Mouse (Mus musculus) forebrain, embryonic 15.5 days (tissue): ENCODE measurements around the gene Tmem196. TPM values are rescaled to one million over a fixed set of nuclear protein-coding genes. Genes with fewer than 3 reads are reported as not detected.
"Not testable (repeated sequence)": the region's sequence is repeated elsewhere in the genome, so short reads cannot be mapped to it uniquely, and the experiment has no call there.

Experiments used
- ATAC-seq: fragments of 200-750 bp; cut with Nextera tagmentation; replicated peaks from 2 replicates; pipeline ENCODE4 v1.8.0; 2017; ENCODE audit warnings: mild to moderate bottlenecking, moderate TSS enrichment, moderate library complexity
- H3K27ac ChIP-seq: fragments of 300-500 bp; sonication (generic); replicated peaks from 2 replicates; pipeline ENCODE4 v1.5.1; 2015; ENCODE audit warnings: mild to moderate bottlenecking, inconsistent platforms
- H3K27me3 ChIP-seq: fragments of 300-500 bp; sonication (generic); 2 replicates; pipeline ENCODE4 v1.6.1; 2015; ENCODE audit warnings: inconsistent platforms
- H3K36me3 ChIP-seq: fragments of 300-500 bp; sonication (generic); 2 replicates; pipeline ENCODE4 v1.6.1; 2015; ENCODE audit warnings: mild to moderate bottlenecking, inconsistent platforms
- H3K4me1 ChIP-seq: fragments of 300-500 bp; sonication (generic); 2 replicates; pipeline ENCODE4 v1.6.1; 2015; ENCODE audit warnings: inconsistent platforms
- H3K4me2 ChIP-seq: fragments of 300-500 bp; sonication (generic); replicated peaks from 2 replicates; pipeline ENCODE4 v1.6.1; 2015; ENCODE audit warnings: mild to moderate bottlenecking, inconsistent platforms
- H3K4me3 ChIP-seq: fragments of 300-500 bp; sonication (generic); 2 replicates; pipeline ENCODE4 v1.5.1; 2015; ENCODE audit warnings: mild to moderate bottlenecking, inconsistent platforms
- H3K9ac ChIP-seq: fragments of 300-500 bp; sonication (generic); replicated peaks from 2 replicates; pipeline ENCODE4 v1.6.1; 2015; ENCODE audit warnings: mild to moderate bottlenecking, inconsistent platforms
- H3K9me3 ChIP-seq: fragments of 300-500 bp; sonication (generic); 2 replicates; pipeline ENCODE4 v1.6.1; 2016; ENCODE audit warnings: inconsistent platforms
- WGBS: fragments of 180-500 bp; shearing (Covaris S2); methylation state at CpG from one replicate; pipeline ENCODE4 v1.1.7; 2015; ENCODE audit warnings: mixed read lengths; 5-methylcytosine and 5-hydroxymethylcytosine counted together
- polyA plus RNA-seq: library from polyadenylated mRNA; unstranded; fragments of >200 nt; fragmentation: Nextera tagmentation; extraction: Ambion mirVana; gene quantifications from 2 replicates; pipeline ENCODE4 v1.2.1, GENCODE M21; 2015

The Tmem196 gene
- polyA plus RNA-seq = 5.9 and 7.1 TPM in 2 replicates

DNA sequence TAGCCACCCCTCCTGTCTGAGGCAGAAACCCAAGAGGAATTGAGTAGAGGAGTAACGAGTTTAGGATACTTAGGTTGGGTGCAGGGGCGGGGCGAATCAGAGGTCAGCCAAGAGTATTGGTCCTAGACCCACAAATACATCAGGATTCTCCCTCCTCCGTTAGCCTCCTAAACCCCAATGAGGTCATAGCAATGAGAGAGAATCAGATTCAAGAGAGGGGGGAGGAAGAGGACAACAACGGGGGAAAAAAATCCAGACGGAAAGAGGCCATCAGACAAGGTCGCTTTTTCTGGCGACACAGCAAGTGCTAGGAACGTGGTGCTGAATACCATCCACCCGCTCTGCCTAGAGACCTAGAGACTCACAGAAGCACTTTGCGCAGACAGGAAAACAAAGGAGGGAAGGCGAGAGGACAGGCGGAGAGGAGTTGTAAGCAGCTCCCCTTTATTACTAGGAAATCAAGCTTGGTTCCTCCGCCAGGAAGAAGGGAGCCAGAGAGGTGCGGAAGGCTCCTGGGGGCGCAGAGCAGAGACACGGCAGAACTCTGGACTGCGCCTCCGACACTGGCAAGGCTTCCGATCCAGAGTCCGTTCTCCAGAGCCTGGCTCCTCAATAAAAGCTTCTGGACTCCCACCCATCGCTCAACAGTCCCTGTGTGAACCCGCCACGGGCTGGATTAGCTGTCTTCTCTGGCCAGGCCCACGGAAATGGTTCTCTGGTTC is at the start of gene Tmem196:
TSS of gene Tmem196 (plus strand) at position 234 of the 722 bp plus-strand sequence.
- peaks cover 5% of the 10 kb centered on the region for H3K4me1 ChIP-seq
- H3K4me3 ChIP-seq = peak within 1 kb of the TSS; percentile 54
- peak; percentile 88 for ATAC-seq
- H3K9me3 ChIP-seq = no peaks in the 10 kb centered on the region
- WGBS = 2% methylated on average over 25 of the region's 25 CpGs
- H3K27me3 ChIP-seq = no peaks in the 10 kb centered on the region
- H3K27ac ChIP-seq = peak within 1 kb of the TSS; percentile 60
- peak within 1 kb of the TSS; percentile 63 for H3K9ac ChIP-seq
- peak within 1 kb of the TSS; percentile 91 for H3K4me2 ChIP-seq
- no peaks in the 10 kb centered on the region for H3K36me3 ChIP-seq

DNA sequence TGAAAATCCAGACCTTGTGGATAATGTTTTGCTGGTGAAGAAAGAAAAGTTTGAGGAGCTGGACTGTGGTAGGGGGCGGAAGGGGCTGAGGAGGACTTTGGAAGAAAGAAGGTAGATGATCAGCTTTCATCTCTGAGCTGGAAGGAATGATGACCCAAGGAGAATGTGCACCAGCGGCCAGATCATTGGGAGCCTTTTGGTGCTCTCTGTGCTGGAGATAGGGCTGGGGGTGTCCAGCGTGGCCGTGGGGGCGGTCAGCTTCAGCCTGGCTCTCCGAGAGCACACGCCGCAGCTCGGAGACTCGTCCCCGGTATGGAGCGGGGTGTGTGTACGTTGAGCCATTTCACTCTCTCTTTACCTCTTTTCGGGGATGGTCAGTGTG is 680 bp downstream of the Tmem196 start:
- no peaks in the 10 kb centered on the region for H3K36me3 ChIP-seq
- peak; percentile 87 for ATAC-seq
- 2% methylated on average over 14 of the region's 14 CpGs for WGBS
- H3K9ac ChIP-seq = peak overlapping the region; percentile 63
- peak overlapping the region; percentile 91 for H3K4me2 ChIP-seq
- peak overlapping the region; percentile 54 for H3K4me3 ChIP-seq
- H3K4me1 ChIP-seq = peaks cover 5% of the 10 kb centered on the region
- no peaks in the 10 kb centered on the region for H3K9me3 ChIP-seq
- no peaks in the 10 kb centered on the region for H3K27me3 ChIP-seq
- peak overlapping the region; percentile 60 for H3K27ac ChIP-seq

- H3K4me3 ChIP-seq = no peak overlapping the region
- H3K27me3 ChIP-seq = no peaks in the 10 kb centered on the region
- WGBS = 62% methylated on average over 3 of the region's 3 CpGs
- H3K36me3 ChIP-seq = no peaks in the 10 kb centered on the region
- no peak overlapping the region for H3K9ac ChIP-seq
- no peaks in the 10 kb centered on the region for H3K9me3 ChIP-seq
- no peak for ATAC-seq
- 0 out of 2 replicates have a peak, but pooled peaks cover 5% of the 10 kb centered on the region for H3K4me1 ChIP-seq
- H3K4me2 ChIP-seq = no peak overlapping the region
- no peak overlapping the region for H3K27ac ChIP-seq
Observed at GRCm38 (mm10) chr12:119957041-119957440, 11.4 kb downstream of the Tmem196 start.

DNA sequence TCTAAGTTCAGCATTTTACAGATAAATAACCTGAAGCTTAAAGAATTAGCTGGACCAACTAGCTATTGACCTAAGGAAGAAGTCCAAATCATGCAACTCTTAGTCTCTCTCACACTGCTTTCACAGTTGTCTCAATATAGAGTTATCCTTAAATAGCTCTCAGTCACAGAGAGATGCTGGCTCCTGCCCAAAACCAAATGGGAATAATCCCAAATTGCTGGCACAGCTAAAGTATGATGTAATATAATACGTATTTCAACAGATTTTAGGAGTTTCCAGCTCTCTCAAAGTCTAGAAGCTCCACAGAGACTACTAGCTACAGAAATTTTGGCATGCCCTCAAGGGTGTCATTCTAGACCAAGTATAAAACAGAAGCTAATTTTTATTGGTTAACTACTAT is 15.1 kb downstream of the Tmem196 start:
- no peak overlapping the region for H3K4me3 ChIP-seq
- no peak overlapping the region for H3K4me2 ChIP-seq
- H3K27me3 ChIP-seq = no peaks in the 10 kb centered on the region
- H3K36me3 ChIP-seq = no peaks in the 10 kb centered on the region
- peak; percentile 66; the same call in 1 of the 2 replicates for ATAC-seq
- no peak overlapping the region for H3K27ac ChIP-seq
- no peaks in the 10 kb centered on the region for H3K9me3 ChIP-seq
- 0 out of 2 replicates have a peak, but pooled peaks cover 5% of the 10 kb centered on the region for H3K4me1 ChIP-seq
- WGBS = 26% methylated on average over 1 of the region's 1 CpGs
- H3K9ac ChIP-seq = no peak overlapping the region

- Histone ChIP-seq H3K4me3 (no peak overlapping the region), H3K27me3 (no peaks in the 10 kb centered on the region), H3K9me3 (no peaks in the 10 kb centered on the region), H3K4me2 (no peak overlapping the region), H3K27ac (no peak overlapping the region), H3K36me3 (no peaks in the 10 kb centered on the region), H3K9ac (no peak overlapping the region), H3K4me1 (0 out of 2 replicates have a peak, but pooled peaks cover 2% of the 10 kb centered on the region)
- ATAC-seq = no peak
Observed at GRCm38 (mm10) chr12:119965373-119965772, 19.8 kb downstream of the Tmem196 start.

DNA sequence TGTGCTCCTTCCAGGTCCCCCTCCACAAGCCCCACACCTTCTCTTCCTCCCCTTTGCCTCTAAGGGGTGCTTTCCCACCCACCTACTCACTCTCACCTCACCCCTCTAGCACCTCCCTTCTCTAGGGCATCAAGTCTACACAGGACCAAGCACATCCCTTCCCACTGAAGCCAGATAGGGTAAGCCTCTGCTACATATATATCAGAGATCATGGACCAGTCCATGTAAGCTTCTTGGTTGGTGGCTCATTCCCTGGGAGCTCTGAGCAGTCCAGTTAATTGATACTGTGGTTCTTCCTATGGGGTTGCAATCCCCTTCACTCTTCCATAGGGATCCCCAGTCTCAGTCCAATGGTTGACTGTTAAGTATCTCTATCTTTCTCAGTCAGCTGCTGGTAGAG is 24.4 kb downstream of the Tmem196 start:
- Histone ChIP-seq H3K27ac (no peak overlapping the region), H3K9ac (no peak overlapping the region), H3K9me3 (no peaks in the 10 kb centered on the region), H3K4me3 (no peak overlapping the region), H3K4me2 (no peak overlapping the region), H3K27me3 (no peaks in the 10 kb centered on the region), H3K36me3 (no peaks in the 10 kb centered on the region), H3K4me1 (no peaks in the 10 kb centered on the region)
- no peak for ATAC-seq

- Histone ChIP-seq H3K4me1 (no peaks in the 10 kb centered on the region), H3K36me3 (no peaks in the 10 kb centered on the region), H3K27ac (no peak overlapping the region), H3K4me3 (no peak overlapping the region), H3K27me3 (no peaks in the 10 kb centered on the region), H3K9me3 (no peaks in the 10 kb centered on the region), H3K9ac (no peak overlapping the region), H3K4me2 (no peak overlapping the region)
- WGBS = 0% methylated on average over 2 of the region's 2 CpGs
- peak; percentile 80 for ATAC-seq
Observed at GRCm38 (mm10) chr12:119981731-119982130, 36.1 kb downstream of the Tmem196 start.

DNA sequence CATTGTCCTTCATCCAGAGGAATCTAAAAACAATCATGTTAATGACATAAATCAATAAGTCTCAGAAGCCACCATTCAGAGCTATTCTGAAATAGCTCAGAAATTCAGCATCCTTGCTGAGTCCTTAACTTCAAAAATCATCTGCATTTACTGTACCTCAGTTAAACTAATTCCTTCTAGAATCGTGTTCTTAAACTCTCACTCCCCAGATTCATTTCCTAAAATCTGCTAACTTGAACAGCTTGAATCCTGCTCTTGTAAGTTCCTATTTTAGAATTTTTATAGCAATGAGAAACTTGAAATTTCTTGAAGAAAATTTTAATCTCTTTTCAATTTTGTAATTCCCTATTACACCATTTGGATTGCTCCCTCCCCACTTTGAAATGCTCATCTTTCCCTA is 52.6 kb downstream of the Tmem196 start:
- Histone ChIP-seq H3K4me2 (no peak overlapping the region), H3K36me3 (no peaks in the 10 kb centered on the region), H3K9me3 (no peaks in the 10 kb centered on the region), H3K4me3 (no peak overlapping the region), H3K27ac (no peak overlapping the region), H3K4me1 (no peaks in the 10 kb centered on the region), H3K27me3 (no peaks in the 10 kb centered on the region), H3K9ac (no peak overlapping the region)
- ATAC-seq = no peak
- 89% methylated on average over 1 of the region's 1 CpGs for WGBS

- Histone ChIP-seq H3K27ac (no peak overlapping the region), H3K4me1 (no peaks in the 10 kb centered on the region), H3K9ac (no peak overlapping the region), H3K27me3 (no peaks in the 10 kb centered on the region), H3K4me3 (no peak overlapping the region), H3K36me3 (no peaks in the 10 kb centered on the region), H3K9me3 (no peaks in the 10 kb centered on the region), H3K4me2 (no peak overlapping the region)
- ATAC-seq = no peak
Observed at GRCm38 (mm10) chr12:120004280-120004679, 58.7 kb downstream of the Tmem196 start.

DNA sequence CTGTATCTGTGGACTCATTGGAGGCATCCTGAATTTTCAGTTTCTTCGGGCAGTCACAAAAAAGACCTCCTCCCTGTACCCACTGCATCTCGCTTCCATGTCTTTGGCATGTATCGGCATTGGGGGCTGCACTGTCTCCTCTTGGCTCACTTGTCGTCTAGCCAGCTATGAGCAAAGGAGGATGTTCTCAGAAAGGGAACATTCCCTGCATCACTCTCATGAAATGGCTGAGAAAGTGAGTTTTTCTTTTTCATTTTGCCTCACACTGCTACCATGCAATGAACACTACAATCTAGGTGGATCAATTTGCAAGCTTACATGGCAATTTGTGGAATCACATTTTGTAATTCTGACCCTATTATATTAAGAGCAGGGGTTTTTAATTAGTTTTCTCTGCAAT is 69.1 kb downstream of the Tmem196 start:
- 15% methylated on average over 4 of the region's 4 CpGs for WGBS
- no peak overlapping the region for H3K9ac ChIP-seq
- H3K27ac ChIP-seq = peak overlapping the region; percentile 83
- peaks cover 11% of the 10 kb centered on the region for H3K4me1 ChIP-seq
- H3K4me3 ChIP-seq = no peak overlapping the region
- H3K27me3 ChIP-seq = no peaks in the 10 kb centered on the region
- ATAC-seq = peak; percentile 82
- no peaks in the 10 kb centered on the region for H3K36me3 ChIP-seq
- no peaks in the 10 kb centered on the region for H3K9me3 ChIP-seq
- peak overlapping the region; percentile 18 for H3K4me2 ChIP-seq

DNA sequence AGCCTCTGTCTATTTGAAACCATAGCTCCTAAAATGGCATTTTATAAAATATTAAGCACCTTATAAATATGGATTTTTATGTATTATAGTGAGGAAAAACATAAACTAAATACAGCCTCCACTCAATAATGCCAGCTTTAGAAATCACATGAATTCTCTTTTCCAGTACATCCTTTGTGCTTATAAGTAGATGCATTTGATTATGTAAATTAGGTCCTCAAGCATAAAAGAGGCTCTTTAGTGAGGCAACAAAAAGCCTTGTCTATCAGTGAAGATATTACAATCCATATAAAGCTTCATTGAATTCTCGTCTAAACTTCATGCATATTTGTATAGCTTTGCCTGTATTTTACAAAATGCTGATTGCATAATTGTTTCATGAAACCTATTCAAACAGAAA is 69.6 kb downstream of the Tmem196 start:
- H3K27me3 ChIP-seq = no peaks in the 10 kb centered on the region
- H3K36me3 ChIP-seq = no peaks in the 10 kb centered on the region
- ATAC-seq = peak; percentile 94
- H3K27ac ChIP-seq = peak overlapping the region; percentile 83
- WGBS = 8% methylated on average over 1 of the region's 1 CpGs
- H3K4me2 ChIP-seq = no peak overlapping the region
- no peak overlapping the region for H3K9ac ChIP-seq
- H3K9me3 ChIP-seq = no peaks in the 10 kb centered on the region
- no peak overlapping the region for H3K4me3 ChIP-seq
- H3K4me1 ChIP-seq = peaks cover 11% of the 10 kb centered on the region

DNA sequence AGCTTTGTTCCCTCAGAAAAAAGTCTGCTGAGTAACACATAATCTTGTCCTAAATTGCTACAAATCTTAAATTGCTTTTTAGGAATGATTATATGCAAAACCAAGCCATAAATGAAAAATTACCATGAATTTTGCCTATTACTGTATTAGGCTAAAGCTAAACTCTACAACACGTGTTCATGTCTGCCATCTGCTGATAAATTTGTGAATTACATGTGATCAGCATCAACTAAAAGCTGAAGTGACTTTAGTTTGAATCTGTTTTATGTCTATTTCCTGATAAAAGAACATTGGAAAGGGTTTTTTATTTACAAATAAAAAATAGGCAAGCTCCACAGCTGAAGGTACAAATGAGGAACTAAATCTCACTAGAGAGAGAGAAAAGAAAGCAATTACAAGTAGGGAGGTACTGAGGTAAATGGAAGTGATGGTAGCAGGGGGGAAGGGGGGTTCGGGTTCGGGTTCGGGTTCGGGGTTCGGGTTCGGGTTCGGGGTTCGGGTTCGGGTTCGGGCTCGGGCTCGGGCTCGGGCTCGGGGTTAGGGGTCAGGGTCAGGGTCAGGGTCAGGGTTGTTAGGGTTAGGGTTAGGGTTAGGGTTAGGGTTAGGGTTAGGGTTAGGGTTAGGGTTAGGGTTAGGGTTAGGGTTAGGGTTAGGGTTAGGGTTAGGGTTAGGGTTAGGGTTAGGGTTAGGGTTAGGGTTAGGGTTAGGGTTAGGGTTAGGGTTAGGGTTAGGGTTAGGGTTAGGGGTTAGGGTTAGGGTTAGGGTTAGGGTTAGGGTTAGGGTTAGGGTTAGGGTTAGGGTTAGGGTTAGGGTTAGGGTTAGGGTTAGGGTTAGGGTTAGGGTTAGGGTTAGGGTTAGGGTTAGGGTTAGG is 82.7 kb downstream of the Tmem196 start:
- H3K9ac ChIP-seq, H3K27me3 ChIP-seq, H3K9me3 ChIP-seq, ATAC-seq, H3K36me3 ChIP-seq, H3K27ac ChIP-seq, H3K4me2 ChIP-seq, H3K4me1 ChIP-seq, H3K4me3 ChIP-seq: not testable (repeated sequence)
- WGBS = 81% methylated on average over 15 of the region's 15 CpGs
